Mouse (Mus musculus) thymus, postnatal 14 days (tissue): Measurements from ENCODE around the gene Pamr1.
A peak's percentile ranks its signal among the peaks of the same experiment; 100 is the strongest.

Experiments used
- DNase-seq: peaks from one replicate; pipeline ENCODE4 v3.0.0; 2021

Gene Pamr1

DNA sequence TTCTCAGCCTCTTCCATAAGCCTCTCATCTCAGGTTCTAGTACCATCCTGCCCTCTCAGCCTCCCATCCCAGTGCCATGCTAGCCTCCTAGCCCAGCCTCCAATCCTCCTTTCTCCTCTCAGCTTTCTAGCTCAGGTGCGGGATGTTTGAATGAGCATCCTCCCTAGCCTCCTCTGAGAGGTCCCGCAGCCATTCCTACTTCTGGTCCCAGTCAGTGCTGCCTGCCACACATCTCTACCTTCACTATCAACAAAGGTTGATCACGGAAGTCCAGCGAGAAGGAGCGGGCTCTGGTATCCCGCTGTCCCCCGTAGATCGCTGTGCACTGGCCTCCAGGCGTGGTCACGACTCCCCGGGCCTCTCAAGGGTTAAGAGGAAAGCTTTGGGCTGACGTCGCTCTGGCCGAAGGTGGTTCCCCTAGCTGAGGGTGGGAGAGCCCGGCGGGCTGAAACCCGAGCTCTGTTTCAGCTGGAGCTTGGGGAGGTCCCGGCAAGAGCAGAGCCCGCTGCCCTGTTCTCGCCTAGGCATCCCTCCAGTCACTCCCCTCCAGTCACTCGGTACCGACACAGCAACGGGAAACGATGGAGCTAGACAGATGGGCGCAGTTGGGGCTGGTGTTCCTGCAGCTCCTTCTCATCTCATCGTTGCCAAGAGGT lies at the start of gene Pamr1:
Gene Pamr1, plus strand, starts transcription at position 402 of the 656 bp plus-strand sequence.
- DNase-seq: no peak

GRCm38 (mm10) chr2:102507633-102508032 lies 42.2 kb upstream of the Pamr1 start:
- no peak for DNase-seq

DNA sequence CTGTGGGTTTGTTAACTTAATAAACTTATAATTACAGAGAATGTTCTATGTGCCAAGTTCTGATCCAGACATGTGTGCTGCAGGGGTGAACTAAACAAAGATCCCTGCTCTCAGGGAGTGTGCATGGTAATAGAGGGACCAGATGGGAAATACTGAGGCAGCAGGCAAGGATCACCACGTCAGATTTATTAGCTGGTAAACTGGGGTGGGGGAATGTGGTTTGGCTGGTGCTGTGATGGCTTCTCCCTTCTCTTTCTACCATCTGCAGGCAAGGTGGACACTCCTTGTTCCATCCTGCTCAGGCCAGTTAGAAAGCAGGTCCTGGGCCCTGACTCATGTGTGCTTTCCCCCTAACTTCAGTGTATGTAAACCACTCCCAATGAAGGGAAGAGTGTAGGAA lies 41.7 kb upstream of the Pamr1 start:
- DNase-seq: no peak

- no peak for DNase-seq
These were observed 29.9 kb upstream of the Pamr1 start for GRCm38 (mm10) chr2:102519956-102520355.

GRCm38 (mm10) chr2:102527563-102527962 lies 22.2 kb upstream of the Pamr1 start:
- no peak for DNase-seq

DNA sequence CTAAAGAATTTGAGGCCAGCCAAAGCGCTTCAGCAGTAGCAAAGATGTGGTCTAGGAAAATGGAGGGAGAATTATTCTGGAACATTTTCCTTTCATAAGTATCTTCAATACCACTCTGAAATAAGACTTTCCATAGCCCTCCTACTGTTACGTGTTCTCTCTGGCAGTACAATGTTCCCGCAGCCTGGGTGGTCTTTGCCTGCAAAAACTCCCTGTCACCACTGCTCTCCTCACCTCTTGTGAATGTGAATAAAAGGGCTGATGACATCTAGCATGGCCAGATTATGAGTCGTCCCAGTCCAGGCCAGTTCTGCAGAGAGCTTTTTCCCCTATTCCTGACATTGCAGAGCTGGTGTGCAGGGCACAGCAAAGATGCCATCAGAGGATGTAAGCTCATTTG lies 16.4 kb upstream of the Pamr1 start:
- DNase-seq: no peak

DNA sequence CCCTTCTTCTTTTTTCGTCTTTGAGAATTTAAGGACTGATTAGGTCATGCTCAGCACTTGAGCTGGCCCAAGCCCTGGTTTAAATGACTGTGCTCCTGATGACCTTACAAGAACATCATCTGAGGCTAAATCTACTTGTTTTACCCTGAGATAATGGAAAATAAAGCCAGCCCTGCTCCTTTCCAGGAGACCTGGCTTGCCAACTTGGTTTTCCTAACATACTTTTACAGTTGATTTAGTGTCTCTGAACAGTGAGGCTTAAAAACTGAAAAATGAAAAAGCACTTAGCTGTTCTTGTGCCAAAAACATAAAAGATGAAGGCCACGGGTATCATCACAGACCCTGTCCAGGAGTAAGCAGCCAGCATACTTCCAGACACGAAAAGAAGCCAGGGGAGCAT lies 13.0 kb upstream of the Pamr1 start:
- no peak for DNase-seq

DNA sequence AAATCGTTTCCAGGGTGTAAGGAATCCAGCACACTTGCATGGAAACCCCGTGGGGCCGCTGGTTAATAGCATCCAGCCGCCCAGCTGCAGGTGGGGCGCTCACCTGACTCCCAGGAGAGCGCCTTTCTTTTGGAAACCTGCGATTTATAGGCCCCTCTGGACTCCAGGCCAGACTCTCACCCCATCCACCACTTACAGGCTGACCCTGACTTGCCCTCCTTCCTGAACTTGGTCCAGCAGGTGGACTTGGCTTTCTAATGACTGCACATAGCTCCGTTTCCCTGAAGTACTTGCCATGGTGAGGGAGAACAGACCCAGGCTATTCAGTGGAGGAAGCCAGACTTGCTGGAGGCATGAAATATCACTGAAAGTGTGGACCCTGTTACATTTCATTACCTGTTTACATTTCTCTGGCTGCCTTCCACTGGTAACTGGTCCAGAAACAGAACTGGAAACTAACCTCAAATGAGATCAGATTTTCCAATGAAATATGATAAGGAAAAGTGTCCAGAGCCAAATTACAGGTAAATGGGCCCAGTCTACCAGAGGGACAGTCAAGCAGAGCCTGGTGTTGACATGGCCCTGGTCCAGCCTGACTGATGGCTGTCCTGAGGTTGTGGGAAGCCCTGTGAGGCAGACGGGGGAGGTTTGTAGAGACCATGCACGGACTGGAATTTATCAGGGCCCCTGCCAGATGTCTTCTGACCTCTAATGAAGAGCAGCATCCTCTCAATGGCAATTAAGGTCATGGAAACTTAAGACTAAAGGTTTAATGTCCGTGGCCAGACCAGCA lies 9.2 kb upstream of the Pamr1 start:
- DNase-seq: no peak

DNA sequence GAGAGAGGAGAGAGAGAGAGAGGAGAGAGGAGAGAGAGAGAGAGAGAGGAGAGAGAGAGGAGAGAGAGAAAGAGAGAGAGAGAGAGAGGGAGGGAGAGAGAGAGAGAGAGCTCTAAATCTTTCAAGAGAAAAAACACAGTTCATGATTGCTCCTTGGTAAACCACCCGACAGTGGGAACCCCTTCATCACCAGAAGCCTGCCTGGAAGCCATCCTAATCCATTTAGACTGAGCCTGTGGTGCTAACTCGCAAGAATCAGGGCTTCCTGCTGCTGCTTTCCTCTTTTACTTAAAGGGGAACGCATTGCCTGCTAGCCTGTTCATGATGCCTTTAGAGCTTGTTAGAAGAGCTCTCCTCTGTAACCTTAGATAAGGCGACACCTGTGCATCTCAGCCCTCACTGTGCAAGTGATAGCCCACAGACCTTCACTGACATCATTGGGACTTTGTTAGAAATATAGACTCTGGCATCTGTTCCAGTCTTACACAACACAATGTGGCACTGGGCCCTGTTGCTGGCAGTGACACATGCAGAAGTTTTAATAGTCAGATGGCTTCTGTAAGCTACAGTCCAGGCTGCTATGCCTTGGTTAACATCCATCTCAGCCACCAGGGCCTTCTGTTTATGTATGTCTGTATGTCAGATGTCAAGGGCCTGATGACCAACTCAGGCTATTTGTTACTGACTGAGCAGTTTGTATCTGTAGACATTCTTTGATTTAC lies 8.2 kb upstream of the Pamr1 start:
- DNase-seq: no peak

- DNase-seq: no peak
These were observed 5.7 kb upstream of the Pamr1 start for GRCm38 (mm10) chr2:102543961-102544719.

- no peak for DNase-seq
These were observed 1.2 kb downstream of the Pamr1 start for GRCm38 (mm10) chr2:102550910-102551582.

DNA sequence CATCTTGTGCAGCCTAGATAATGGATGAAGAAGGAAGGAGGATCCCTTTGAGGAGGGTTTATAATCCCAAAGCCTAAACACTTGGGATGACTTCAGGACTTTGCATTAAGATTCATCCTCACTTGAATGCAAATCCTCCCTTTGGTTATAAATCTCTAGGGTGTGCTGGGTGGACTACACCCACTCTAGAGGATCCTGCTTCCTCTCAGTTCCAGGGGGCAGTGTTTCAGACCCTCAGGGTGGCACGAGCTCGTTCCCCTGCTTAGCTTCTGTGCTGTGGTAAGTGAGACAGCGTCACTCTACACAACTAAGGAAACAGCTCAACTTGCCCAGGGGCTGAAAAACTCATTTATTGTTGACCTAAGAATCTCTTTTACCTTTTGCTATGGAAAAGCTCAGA lies 1.8 kb downstream of the Pamr1 start:
- DNase-seq: no peak

- DNase-seq: no peak
These were observed 2.3 kb downstream of the Pamr1 start for GRCm38 (mm10) chr2:102552095-102552537.

DNA sequence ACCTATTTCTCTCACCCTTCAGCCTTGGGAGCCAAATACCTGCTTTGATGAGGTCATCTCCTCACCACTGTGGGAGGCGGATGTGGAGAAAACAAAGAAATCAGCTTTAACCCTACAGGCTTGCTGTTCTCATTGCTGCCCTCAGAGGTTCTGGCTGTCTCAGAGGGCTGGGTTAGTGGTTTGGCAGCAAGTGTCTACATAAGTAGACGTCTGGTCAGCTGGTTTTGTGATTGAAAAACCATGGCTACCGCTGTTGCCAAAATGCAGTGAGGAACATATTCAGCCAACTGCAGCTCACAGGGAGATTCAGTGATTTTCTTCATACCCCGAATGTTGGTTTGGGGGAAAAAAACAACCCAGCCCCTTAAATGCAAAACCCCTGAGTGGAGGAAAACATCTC lies 7.3 kb downstream of the Pamr1 start:
- DNase-seq: no peak

DNA sequence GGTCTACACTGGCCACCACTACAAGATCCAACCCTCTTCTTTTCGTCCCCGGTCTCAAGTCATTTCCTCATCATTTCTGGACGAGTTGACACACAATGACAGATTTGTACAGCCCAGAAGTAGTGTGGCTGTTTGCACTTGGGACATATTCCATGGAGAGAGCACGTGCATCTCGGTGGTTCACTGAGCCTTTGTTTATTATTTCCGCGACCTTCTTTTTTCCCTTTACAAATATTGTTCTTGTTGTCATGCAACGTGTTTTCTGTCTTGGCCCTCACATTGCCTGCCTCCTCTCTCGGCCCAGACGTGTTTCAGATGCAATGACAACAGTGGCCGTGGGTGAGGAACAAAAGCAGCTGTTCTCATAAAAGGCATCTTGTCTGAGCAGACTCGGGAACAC lies 9.2 kb downstream of the Pamr1 start:
- DNase-seq: no peak

DNA sequence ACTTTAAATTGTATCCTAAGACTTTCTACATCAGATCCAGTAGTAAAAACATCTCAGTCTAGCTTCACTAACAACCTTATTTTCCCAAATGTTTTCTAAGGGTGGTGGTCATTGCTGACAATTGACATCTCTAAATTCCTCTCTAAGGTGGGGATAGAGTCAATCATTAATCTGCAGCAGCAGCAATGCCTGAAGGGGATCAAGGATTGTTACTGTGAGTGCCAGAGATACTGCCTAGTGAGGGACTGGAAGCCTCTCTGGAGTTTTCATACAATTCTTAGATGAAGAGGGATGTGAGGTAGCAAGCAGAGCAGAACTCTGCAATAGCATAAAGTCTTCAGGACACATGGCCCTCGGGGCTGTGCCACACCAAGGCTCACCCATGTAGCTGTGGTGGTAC lies 14.0 kb downstream of the Pamr1 start:
- no peak for DNase-seq

DNA sequence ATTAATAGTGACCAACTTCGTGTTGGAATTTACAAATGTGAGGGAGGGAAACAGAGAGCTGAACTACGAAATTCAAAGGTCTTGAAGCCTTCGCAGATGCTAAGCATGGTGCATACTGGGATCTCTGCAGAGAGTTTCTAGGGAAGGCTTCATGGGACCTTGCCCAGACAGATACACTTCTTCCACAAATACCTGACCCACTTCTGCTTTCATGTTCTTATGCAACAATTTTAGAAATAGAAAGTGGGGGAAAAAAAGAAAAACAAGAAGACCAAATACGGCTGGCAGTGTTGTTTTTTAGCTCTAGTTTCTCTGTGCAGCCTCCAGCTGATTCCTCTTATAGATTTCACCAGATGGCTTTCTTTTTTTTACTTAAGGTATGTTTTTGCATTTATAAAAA lies 29.4 kb downstream of the Pamr1 start:
- no peak for DNase-seq

GRCm38 (mm10) chr2:102589977-102590376 lies 40.2 kb downstream of the Pamr1 start:
- DNase-seq: peak; percentile 11

DNA sequence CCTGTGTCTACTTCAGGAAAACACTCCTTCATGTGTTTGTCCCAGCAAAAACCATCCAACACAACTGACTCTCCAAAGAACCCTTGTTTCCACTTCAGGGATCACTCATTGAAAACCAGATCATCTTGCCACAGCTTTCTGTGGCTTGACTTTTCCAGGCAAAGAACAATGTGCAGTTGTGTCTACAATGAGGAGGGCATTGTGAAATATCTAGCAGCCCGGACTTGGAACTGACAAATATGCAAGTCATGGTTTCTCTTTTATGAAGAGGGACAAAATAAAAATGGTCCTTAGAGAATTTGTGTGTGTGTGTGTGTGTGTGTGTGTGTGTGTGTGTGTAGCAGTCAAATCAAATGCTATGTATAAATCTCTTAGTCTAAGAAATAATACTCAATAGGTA lies 44.7 kb downstream of the Pamr1 start:
- no peak for DNase-seq

GRCm38 (mm10) chr2:102595395-102596130 lies 45.8 kb downstream of the Pamr1 start:
- DNase-seq: no peak

- no peak for DNase-seq
These were observed 49.3 kb downstream of the Pamr1 start for GRCm38 (mm10) chr2:102598911-102599721.
